Mouse (Mus musculus) E14TG2a.4 (cell line): ENCODE measurements at regions not wholly inside any gene's neighbourhood (a gene's known extent, or its start where the extent isn't known, plus 50 kb on each side); places are given as distances from the start of the nearest gene placed in this dataset.

Source experiments
- CTCF ChIP-seq: conservative IDR thresholded peaks from 2 replicates; pipeline ENCODE4 v1.5.1; 2014; ENCODE audit warnings: low read length
- POU5F1 ChIP-seq: IDR thresholded peaks from 2 replicates; pipeline ENCODE4 v1.6.1; 2014; ENCODE audit warnings: low read length, borderline replicate concordance

DNA sequence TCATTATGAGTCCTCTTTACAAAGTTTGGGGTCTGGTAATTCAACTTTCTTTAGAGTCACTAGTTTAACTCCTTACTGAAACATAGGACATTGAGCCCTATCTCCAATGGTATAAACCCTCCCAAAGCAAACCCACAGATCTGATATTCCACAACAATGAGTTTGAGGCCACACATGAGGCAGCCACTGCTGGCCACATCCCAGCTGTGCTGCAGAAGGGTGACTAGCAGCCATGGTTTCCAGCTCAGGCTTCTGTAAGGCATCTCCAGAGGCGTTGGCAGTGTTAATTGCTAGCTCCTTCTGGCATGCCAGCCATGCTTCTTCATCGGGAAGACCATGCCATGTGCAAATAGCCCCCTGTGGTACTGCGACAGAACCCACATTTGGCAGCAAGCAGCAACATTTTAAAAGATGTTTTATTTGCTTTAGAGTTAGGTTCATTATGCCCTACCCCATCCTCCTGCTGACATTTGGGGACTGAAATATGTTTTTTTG lies 527.1 kb upstream of the Mpdz start:
- TF ChIP-seq CTCF: no peak
- no peak for TF ChIP-seq POU5F1
